Mouse (Mus musculus): ENCODE data around the gene Gstt2. TPM values are rescaled to one million over a fixed set of nuclear protein-coding genes. Genes with fewer than 3 reads are reported as not detected.
A peak's percentile ranks its signal among the peaks of the same experiment; 100 is the strongest.

The Gstt2 gene
- 0.35 TPM for polyA plus RNA-seq (2021)

- DNase-seq (ENCODE audit: low read depth, low spot score) (peak; percentile 50), ATAC-seq (peak; percentile 64)
- CTCF ChIA-PET, result interaction anchor here (1.0 to 1.5 kb wide), 3 partner anchors 17 to 73 kb away, joined by 3 to 5 read pairs (median 3); no protein-coding TSS in a partner anchor
- POLR2A ChIA-PET, result interaction anchor here (0.6 to 0.7 kb wide), 2 partner anchors 57 to 73 kb away, joined by 3 to 7 read pairs; partner anchors contain the start of gene Cabin1
- peak; percentile 69 for TF ChIP-seq CTCF (IDR thresholded peaks at IDR 0.05)
- no peaks in the 10 kb centered on the region for H3K27me3 ChIP-seq
- in situ Hi-C loops (cut with MboI; ENCODE audit: low pct_unique_long_range_greater_than_20kb), result no loop called here
Observed at GRCm38 (mm10) chr10:75837248-75837759, at the start of gene Gstt2. Gstt2 (minus strand) TSS chr10:75837424.

- in situ Hi-C loops (cut with MboI; ENCODE audit: low pct_unique_long_range_greater_than_20kb), result loop anchor here (10.0 kb wide), 1 partner anchor 70 kb away; the partner anchor contains the start of gene Gm5134
- no peak for TF ChIP-seq CTCF (IDR thresholded peaks at IDR 0.05)
- ChIA-PET POLR2A (no interaction called here), CTCF (interaction anchor here (1.2 kb wide), 1 partner anchor 14 kb away, joined by 3 read pairs; no protein-coding TSS in a partner anchor)
- H3K27me3 ChIP-seq, result no peaks in the 10 kb centered on the region
- DNase-seq (ENCODE audit: low read depth, low spot score), result no peak
- ATAC-seq, result no peak
Observed at GRCm38 (mm10) chr10:75884742-75885141, 47.5 kb upstream of the Gstt2 start.

- CTCF ChIA-PET, result interaction anchor here (0.6 to 1.9 kb wide), 5 partner anchors 15 to 137 kb away, joined by 3 to 6 read pairs (median 4); no protein-coding TSS in a partner anchor
Observed at GRCm38 (mm10) chr10:75883232-75883552, 46.0 kb upstream of the Gstt2 start.

GRCm38 (mm10) chr10:75882433-75883231, 45.4 kb upstream of the Gstt2 start:
- DNase-seq (ENCODE audit: low read depth, low spot score) (no peak), ATAC-seq (no peak)
- POLR2A ChIA-PET, result no interaction called here
- no peaks in the 10 kb centered on the region for H3K27me3 ChIP-seq
- TF ChIP-seq CTCF (IDR thresholded peaks at IDR 0.05), result no peak
- in situ Hi-C loops (cut with MboI; ENCODE audit: low pct_unique_long_range_greater_than_20kb), result loop anchor here (10.0 kb wide), 1 partner anchor 72 kb away; the partner anchor contains the start of gene Gm5134
- CTCF ChIA-PET, result interaction anchor here (0.6 to 1.9 kb wide), 7 partner anchors 12 to 137 kb away, joined by 3 to 6 read pairs (median 4); no protein-coding TSS in a partner anchor

More at GRCm38 (mm10) chr10:75883232-75883552, 46.0 kb upstream of the Gstt2 start:
- peak; percentile 50 for TF ChIP-seq CTCF (IDR thresholded peaks at IDR 0.05)
- ATAC-seq, result no peak
- DNase-seq (ENCODE audit: low read depth, low spot score), result no peak
- in situ Hi-C loops (cut with MboI; ENCODE audit: low pct_unique_long_range_greater_than_20kb), result loop anchor here (10.0 kb wide), 1 partner anchor 72 kb away; the partner anchor contains the start of gene Gm5134
- H3K27me3 ChIP-seq, result no peaks in the 10 kb centered on the region
- POLR2A ChIA-PET, result no interaction called here

- no peaks in the 10 kb centered on the region for H3K27me3 ChIP-seq
- no peak for TF ChIP-seq CTCF (IDR thresholded peaks at IDR 0.05)
- ChIA-PET CTCF (interaction anchor here (0.9 to 1.4 kb wide), 3 partner anchors 13 to 68 kb away, joined by 3 to 4 read pairs (median 3); partner anchors contain the start of gene Gstt2), POLR2A (no interaction called here)
- in situ Hi-C loops (cut with MboI; ENCODE audit: low pct_unique_long_range_greater_than_20kb), result loop anchor here (10.0 kb wide), 1 partner anchor 73 kb away; the partner anchor contains the start of gene Gm5134
- DNase-seq (ENCODE audit: low read depth, low spot score) (no peak), ATAC-seq (no peak)
Observed at GRCm38 (mm10) chr10:75881578-75882432, 44.6 kb upstream of the Gstt2 start.

GRCm38 (mm10) chr10:75880771-75881577, 43.8 kb upstream of the Gstt2 start:
- CTCF ChIA-PET, result interaction anchor here (0.9 to 1.4 kb wide), 3 partner anchors 14 to 69 kb away, joined by 3 to 4 read pairs (median 3); partner anchors contain the start of gene Gstt2
- DNase-seq (ENCODE audit: low read depth, low spot score) (no peak), ATAC-seq (no peak)
- POLR2A ChIA-PET, result no interaction called here
- no peaks in the 10 kb centered on the region for H3K27me3 ChIP-seq
- in situ Hi-C loops (cut with MboI; ENCODE audit: low pct_unique_long_range_greater_than_20kb), result loop anchor here (10.0 kb wide), 1 partner anchor 74 kb away; the partner anchor contains the start of gene Gm5134
- TF ChIP-seq CTCF (IDR thresholded peaks at IDR 0.05), result no peak

GRCm38 (mm10) chr10:75880351-75880750, 43.1 kb upstream of the Gstt2 start:
- in situ Hi-C loops (cut with MboI; ENCODE audit: low pct_unique_long_range_greater_than_20kb), result loop anchor here (10.0 kb wide), 1 partner anchor 74 kb away; the partner anchor contains the start of gene Gm5134
- DNase-seq (ENCODE audit: low read depth, low spot score), result no peak
- POLR2A ChIA-PET, result no interaction called here
- no peak for ATAC-seq
- H3K27me3 ChIP-seq, result no peaks in the 10 kb centered on the region
- CTCF ChIA-PET, result no interaction called here
- no peak for TF ChIP-seq CTCF (IDR thresholded peaks at IDR 0.05)

- in situ Hi-C loops (cut with MboI; ENCODE audit: low pct_unique_long_range_greater_than_20kb), result no loop called here
- CTCF ChIA-PET, result interaction anchor here (1.0 to 1.3 kb wide), 2 partner anchors 11 to 18 kb away, joined by 3 to 4 read pairs; no protein-coding TSS in a partner anchor
- H3K27me3 ChIP-seq, result no peaks in the 10 kb centered on the region
- TF ChIP-seq CTCF (IDR thresholded peaks at IDR 0.05), result no peak
- no peak for DNase-seq (ENCODE audit: low read depth, low spot score)
- POLR2A ChIA-PET, result no interaction called here
- no peak for ATAC-seq
Observed at GRCm38 (mm10) chr10:75878836-75879235, 41.6 kb upstream of the Gstt2 start.

GRCm38 (mm10) chr10:75873543-75874170, 36.4 kb upstream of the Gstt2 start:
- ChIA-PET CTCF (no interaction called here), POLR2A (no interaction called here)
- in situ Hi-C loops (cut with MboI; ENCODE audit: low pct_unique_long_range_greater_than_20kb), result no loop called here
- ATAC-seq (no peak), DNase-seq (ENCODE audit: low read depth, low spot score) (no peak)
- H3K27me3 ChIP-seq, result no peaks in the 10 kb centered on the region
- TF ChIP-seq CTCF (IDR thresholded peaks at IDR 0.05), result no peak

Measured in Patski (cell line).